Mouse (Mus musculus): ENCODE data around the gene Vstm2a. TPM values are rescaled to one million over a fixed set of nuclear protein-coding genes. Genes with fewer than 3 reads are reported as not detected.

Gene Vstm2a
- total RNA-seq (2022): under 1 TPM in 2 of 4 experiments, not detected in 2; 0.13 to 0.52 TPM

GRCm38 (mm10) chr11:16257473-16257921 is at the start of gene Vstm2a:
Gene Vstm2a, plus strand, starts transcription at chr11:16257724.
- no peak for DNase-seq

- no peak for DNase-seq
These were observed 513 bp upstream of the Vstm2a start for GRCm38 (mm10) chr11:16257011-16257410.

- DNase-seq: no peak
These were observed 776 bp downstream of the Vstm2a start for GRCm38 (mm10) chr11:16258300-16258699.

GRCm38 (mm10) chr11:16259876-16260275 is 2.4 kb downstream of the Vstm2a start:
- DNase-seq: no peak

GRCm38 (mm10) chr11:16260764-16261578 is 3.4 kb downstream of the Vstm2a start:
- DNase-seq: no peak

DNA sequence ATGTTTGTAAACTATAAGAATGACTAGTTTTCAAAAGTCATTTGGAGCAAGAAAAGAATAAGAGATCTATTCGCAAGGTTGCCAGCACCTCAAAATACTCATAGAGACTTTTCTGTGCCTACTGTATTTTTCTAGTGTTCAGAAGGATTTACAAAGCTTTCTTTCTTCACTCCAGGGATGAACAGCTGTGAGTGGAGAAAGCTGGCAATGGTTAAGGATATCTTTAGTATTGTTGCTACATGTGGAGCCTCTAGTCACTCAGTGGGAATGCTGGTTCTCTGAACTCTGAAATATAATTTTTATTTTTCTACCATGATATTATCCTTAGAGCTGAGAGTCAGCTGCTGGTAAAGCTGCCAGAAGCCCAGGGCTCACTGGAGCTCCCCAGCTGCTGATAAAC is 10.9 kb downstream of the Vstm2a start:
- no peak for DNase-seq

DNA sequence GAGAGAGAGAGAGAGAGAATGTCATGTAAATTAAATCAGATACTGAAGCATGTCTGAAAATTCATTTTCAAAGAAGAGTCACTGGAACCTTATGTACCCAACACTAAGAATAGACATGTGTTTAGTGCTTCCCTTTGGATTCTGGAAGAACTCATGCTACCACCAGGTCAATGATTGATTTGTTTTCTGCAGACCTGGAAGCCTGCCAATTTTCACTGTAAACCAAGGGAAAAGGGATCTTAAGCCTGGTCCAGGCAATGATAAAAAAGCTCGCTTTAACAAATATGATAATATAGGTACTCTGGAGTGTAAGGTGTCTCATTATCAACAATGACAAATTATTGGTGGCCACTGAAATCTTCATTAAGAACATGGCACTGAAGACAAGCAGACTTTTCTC is 32.9 kb downstream of the Vstm2a start:
- no peak for DNase-seq

DNA sequence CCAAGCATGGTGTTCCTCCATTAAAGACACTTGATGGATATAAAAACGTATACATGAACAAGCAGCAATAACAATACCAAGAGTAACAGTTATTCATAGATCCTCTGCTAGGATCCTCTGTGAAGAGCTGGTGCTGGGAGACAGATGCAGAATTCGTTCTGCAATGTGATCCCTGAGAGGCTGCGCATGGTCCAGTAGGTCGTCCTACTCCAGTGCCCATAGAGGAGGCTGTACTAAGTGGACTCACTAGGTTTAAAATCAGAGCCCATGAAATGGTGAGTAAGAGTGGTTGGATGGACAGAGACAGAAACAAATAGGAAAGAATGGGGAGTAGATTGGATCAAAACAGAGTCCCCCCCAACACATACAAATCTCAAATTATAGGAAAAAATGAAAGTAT is 35.4 kb downstream of the Vstm2a start:
- no peak for DNase-seq

DNA sequence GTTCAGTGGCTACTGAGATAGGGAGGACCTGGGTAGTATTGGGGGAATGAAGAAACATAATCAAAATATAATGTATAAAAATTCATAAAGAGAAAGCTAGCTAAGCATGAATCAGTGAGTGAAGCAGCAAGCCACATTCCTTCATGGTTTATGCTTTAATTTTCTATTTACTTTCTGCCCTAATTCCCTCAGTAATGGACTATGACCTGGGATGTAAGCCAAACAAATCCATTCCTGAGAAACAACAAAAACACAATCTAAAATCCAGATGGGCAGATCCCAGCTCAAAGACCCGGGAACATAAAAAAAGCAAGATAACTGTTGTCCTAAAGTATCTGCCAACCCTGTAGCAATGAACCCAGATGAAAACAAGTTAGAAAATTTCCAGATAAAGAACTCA is 39.0 kb downstream of the Vstm2a start:
- no peak for DNase-seq

GRCm38 (mm10) chr11:16299492-16299891 is 42.0 kb downstream of the Vstm2a start:
- no peak for DNase-seq

- no peak for DNase-seq
These were observed 42.4 kb downstream of the Vstm2a start for GRCm38 (mm10) chr11:16299960-16300359.

GRCm38 (mm10) chr11:16300709-16301108 is 43.2 kb downstream of the Vstm2a start:
- DNase-seq: no peak

DNA sequence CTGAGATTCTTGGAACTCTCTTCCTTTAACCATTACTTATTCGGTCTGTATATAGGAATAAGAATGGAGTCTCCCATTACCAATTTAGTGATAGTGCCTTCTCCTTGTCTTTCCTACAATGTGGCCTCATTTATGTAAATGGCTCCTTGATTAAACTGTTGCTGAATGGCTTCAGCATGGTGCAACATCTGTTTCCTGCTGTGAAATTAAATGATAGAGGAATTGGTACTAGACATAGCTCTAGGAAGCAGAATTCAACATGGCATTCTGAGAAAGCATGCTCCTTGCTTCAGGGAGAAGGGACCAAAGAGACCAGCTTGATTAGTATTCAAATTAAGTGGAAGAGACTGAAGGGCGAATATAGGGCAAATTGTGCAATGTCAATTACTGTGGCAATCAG is 57.6 kb downstream of the Vstm2a start:
- DNase-seq: no peak

DNA sequence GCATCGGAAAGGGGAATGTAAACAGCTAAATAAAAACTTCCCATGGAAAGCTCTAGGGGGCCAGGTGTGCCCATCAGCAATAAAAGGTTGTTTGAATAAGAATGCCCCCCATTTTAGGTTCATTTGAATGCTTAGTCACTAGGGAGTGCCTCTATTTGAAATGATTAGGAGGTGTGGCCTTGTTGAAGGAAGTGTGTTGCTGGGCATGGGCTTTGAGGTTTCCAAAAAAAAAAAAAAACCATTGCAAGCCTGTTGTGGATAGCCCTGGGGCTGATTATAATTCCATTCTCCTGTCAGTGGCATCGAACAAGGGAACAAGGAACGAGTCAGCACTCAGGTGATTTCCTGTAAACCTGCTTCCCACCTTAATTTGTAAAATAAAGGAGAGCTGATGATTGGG is 87.7 kb downstream of the Vstm2a start:
- DNase-seq: no peak

GRCm38 (mm10) chr11:16345676-16346075 is 88.2 kb downstream of the Vstm2a start:
- no peak for DNase-seq

DNA sequence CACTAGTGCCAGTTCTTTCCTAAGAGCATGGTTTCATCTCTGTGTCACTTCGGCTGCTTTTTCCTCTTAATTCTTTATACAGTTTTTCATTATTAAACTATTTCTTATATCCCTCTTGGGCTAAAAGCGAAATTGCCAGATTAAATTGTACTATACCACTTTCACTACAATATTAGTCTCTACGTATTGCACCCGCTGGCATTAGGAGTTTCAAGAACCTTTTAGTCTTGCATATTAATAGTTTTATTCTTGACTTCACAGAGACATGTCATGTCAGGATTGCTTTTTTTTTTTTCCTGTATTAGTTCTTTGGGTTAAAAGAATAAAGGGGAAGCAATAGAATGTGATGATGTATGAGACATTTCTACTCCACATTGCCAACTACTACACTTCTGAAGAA is 94.4 kb downstream of the Vstm2a start:
- DNase-seq: no peak

DNA sequence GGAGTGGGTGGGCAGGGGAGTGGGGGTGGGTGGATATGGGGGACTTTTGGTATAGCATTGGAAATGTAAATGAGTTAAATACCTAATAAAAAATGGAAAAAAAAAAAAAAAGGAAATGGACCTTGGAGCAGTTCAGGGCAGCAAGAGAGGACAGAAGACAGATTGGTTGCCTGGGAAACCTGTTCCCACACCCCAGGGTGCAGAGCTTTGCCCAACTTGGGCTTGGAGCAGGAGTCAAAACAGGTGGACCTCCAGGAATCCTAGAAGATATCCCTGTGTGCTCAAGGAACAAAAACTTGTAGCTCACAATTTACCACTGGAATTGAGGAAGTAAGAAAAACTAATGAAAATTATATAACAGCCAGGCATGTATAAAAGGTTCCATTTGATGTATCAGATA is 96.8 kb downstream of the Vstm2a start:
- DNase-seq: no peak

- no peak for DNase-seq
These were observed 109.5 kb downstream of the Vstm2a start for GRCm38 (mm10) chr11:16366852-16367587.

DNA sequence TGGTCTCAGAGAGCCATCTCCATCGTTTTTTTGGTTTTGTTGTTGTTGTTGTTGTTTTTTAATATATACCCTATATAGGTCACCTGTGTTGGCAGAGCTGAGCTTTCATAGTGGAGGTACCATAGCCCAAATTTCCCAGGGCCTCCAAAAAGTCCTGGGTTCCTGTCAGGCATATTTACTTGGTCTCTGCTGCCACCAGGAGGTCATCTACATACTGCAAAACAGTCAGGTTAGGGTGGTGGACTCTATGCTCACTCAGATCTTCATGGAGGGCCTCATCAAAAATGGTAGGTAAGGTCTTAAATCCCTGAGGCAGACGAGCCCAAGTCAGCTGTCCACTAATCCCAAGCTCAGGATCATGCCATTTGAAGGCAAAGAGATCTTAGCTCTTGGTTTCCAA is 146.1 kb downstream of the Vstm2a start:
- DNase-seq: no peak

DNA sequence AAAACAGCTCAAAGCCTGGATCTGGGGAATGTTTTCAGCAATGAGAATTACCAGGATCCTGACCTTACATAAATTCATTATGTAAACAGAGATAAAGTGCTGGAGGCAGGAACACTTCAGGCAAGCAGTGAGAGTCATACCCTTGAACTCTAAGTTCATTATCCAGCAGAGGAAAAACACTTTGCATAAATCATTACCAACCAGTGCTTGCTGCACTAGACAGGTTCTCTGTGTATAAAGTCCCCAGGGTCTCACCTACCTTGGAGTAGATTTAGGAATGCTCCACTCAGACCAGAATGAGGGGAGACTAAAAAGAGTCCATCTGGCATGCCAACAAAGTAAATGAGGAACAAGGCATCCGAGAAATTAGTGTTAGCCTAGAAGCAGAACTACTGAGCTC is 154.2 kb downstream of the Vstm2a start:
- no peak for DNase-seq

DNA sequence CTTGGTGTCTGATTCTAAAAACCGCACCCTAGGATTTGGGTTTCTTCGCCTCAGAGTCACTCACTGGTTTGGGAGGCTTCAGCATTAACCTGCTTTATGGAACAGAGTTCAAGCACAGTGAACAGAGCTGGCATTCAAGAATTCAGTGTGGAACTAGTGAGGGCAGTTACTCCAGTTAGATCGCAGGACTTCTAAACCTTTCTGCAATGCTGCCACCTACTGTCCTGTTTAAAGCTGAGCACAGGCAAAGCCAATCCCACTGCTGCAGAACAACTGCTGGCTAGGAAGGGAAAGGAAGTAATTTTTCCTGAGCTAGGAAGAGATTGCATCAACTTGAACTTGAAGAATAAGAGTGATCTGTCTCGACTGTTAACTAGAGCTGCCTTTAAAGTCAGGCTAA is 155.1 kb downstream of the Vstm2a start:
- peak; percentile 11 for DNase-seq

DNA sequence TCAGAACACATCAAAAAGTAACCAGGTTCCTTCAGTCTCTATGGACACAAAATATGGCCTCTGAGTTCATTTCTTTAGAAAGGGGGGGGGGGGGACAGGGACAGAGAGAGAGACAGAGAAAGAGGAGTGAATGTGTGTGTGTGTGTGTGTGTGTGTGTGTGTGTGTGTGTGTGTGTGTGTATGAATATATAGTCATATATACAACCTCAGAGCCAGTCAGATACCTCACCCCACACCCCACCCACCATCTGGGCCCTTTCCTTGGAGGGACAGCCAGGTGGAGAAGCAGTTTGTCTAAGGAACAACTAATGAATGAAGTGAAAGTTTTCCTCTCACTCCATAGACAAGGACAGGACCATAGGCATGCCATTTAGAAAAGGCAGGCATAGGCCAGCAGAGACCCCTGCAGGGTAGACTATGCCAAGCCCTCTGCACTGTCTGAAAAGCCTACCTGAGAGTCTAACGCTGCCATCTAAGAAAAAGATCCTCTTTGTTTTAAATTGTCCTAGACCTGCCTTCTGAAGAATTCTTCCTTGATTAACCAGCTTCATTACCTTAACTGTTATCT is 155.6 kb downstream of the Vstm2a start:
- no peak for DNase-seq

GRCm38 (mm10) chr11:16439548-16440251 is 182.2 kb downstream of the Vstm2a start:
- no peak for DNase-seq
